Mouse (Mus musculus): ENCODE measurements around the gene Ica1. TPM values are rescaled to one million over a fixed set of nuclear protein-coding genes. Genes with fewer than 3 reads are reported as not detected.

Ica1 gene
- total RNA-seq, 2 experiments from 2014 or later, result 1.1 to 1.7 TPM

GRCm38 (mm10) chr6:8765064-8765463, 13.2 kb downstream of the Ica1 start:
- TF ChIP-seq CTCF (IDR thresholded peaks at IDR 0.05), result no peak
- Histone ChIP-seq H3K4me3 (no peak overlapping the region), H3K27ac (no peak overlapping the region)
- DNase-seq, result no peak
- intact Hi-C loops (cut with DNase I), result no loop called here

GRCm38 (mm10) chr6:8760708-8761294, 17.5 kb downstream of the Ica1 start:
- intact Hi-C loops (cut with DNase I), result no loop called here
- no peak for DNase-seq
- no peak for TF ChIP-seq CTCF (IDR thresholded peaks at IDR 0.05)
- Histone ChIP-seq H3K27ac (no peak overlapping the region), H3K4me3 (no peak overlapping the region)

GRCm38 (mm10) chr6:8759901-8760300, 18.4 kb downstream of the Ica1 start:
- intact Hi-C loops (cut with DNase I), result no loop called here
- TF ChIP-seq CTCF (IDR thresholded peaks at IDR 0.05), result no peak
- no peak overlapping the region for H3K4me3 ChIP-seq
- no peak for DNase-seq
- H3K27ac ChIP-seq, result no peak overlapping the region

- intact Hi-C loops (cut with DNase I), result no loop called here
- no peak for DNase-seq
- TF ChIP-seq CTCF (IDR thresholded peaks at IDR 0.05), result no peak
- Histone ChIP-seq H3K27ac (no peak overlapping the region), H3K4me3 (no peak overlapping the region)
These were observed 22.5 kb downstream of the Ica1 start for GRCm38 (mm10) chr6:8755760-8756276.

- TF ChIP-seq CTCF (IDR thresholded peaks at IDR 0.05), result no peak
- intact Hi-C loops (cut with DNase I), result no loop called here
- Histone ChIP-seq H3K27ac (no peak overlapping the region), H3K4me3 (no peak overlapping the region)
- no peak for DNase-seq
These were observed 23.8 kb downstream of the Ica1 start for GRCm38 (mm10) chr6:8754486-8754885.

- intact Hi-C loops (cut with DNase I), result no loop called here
- Histone ChIP-seq H3K4me3 (no peak overlapping the region), H3K27ac (no peak overlapping the region)
- no peak for TF ChIP-seq CTCF (IDR thresholded peaks at IDR 0.05)
- DNase-seq, result no peak
These were observed 24.6 kb downstream of the Ica1 start for GRCm38 (mm10) chr6:8753723-8754036.

GRCm38 (mm10) chr6:8752984-8753722, 25.1 kb downstream of the Ica1 start:
- H3K27ac ChIP-seq, result no peak overlapping the region
- no peak for TF ChIP-seq CTCF (IDR thresholded peaks at IDR 0.05)
- no peak for DNase-seq
- intact Hi-C loops (cut with DNase I), result no loop called here
- H3K4me3 ChIP-seq, result no peak overlapping the region

GRCm38 (mm10) chr6:8744886-8745285, 33.4 kb downstream of the Ica1 start:
- no peak for TF ChIP-seq CTCF (IDR thresholded peaks at IDR 0.05)
- DNase-seq, result no peak
- no peak overlapping the region for H3K4me3 ChIP-seq
- no peak overlapping the region for H3K27ac ChIP-seq
- intact Hi-C loops (cut with DNase I), result no loop called here

- no peak for DNase-seq
- no peak for TF ChIP-seq CTCF (IDR thresholded peaks at IDR 0.05)
- intact Hi-C loops (cut with DNase I), result no loop called here
- no peak overlapping the region for H3K4me3 ChIP-seq
- no peak overlapping the region for H3K27ac ChIP-seq
These were observed 34.0 kb downstream of the Ica1 start for GRCm38 (mm10) chr6:8744273-8744785.

GRCm38 (mm10) chr6:8742449-8742848, 35.8 kb downstream of the Ica1 start:
- no peak for TF ChIP-seq CTCF (IDR thresholded peaks at IDR 0.05)
- intact Hi-C loops (cut with DNase I), result no loop called here
- no peak overlapping the region for H3K27ac ChIP-seq
- DNase-seq, result no peak
- H3K4me3 ChIP-seq, result no peak overlapping the region

GRCm38 (mm10) chr6:8741659-8742058, 36.6 kb downstream of the Ica1 start:
- Histone ChIP-seq H3K4me3 (no peak overlapping the region), H3K27ac (no peak overlapping the region)
- no peak for DNase-seq
- TF ChIP-seq CTCF (IDR thresholded peaks at IDR 0.05), result no peak
- intact Hi-C loops (cut with DNase I), result no loop called here

- no peak for DNase-seq
- TF ChIP-seq CTCF (IDR thresholded peaks at IDR 0.05), result no peak
- no peak overlapping the region for H3K27ac ChIP-seq
- H3K4me3 ChIP-seq, result no peak overlapping the region
- intact Hi-C loops (cut with DNase I), result no loop called here
These were observed 38.2 kb downstream of the Ica1 start for GRCm38 (mm10) chr6:8740092-8740491.

- TF ChIP-seq CTCF (IDR thresholded peaks at IDR 0.05), result peak; percentile 32
- DNase-seq, result no peak
- intact Hi-C loops (cut with DNase I), result loop anchor here (5.0 to 10.0 kb wide), 3 partner anchors 216 to 1006 kb away; no protein-coding TSS in a partner anchor
- Histone ChIP-seq H3K4me3 (no peak overlapping the region), H3K27ac (no peak overlapping the region)
These were observed 39.9 kb downstream of the Ica1 start for GRCm38 (mm10) chr6:8738396-8738795.

GRCm38 (mm10) chr6:8736493-8736820, 41.8 kb downstream of the Ica1 start:
- TF ChIP-seq CTCF (IDR thresholded peaks at IDR 0.05), result no peak
- H3K4me3 ChIP-seq, result no peak overlapping the region
- DNase-seq, result no peak
- intact Hi-C loops (cut with DNase I), result loop anchor here (2.0 to 10.0 kb wide), 4 partner anchors 214 to 1004 kb away; no protein-coding TSS in a partner anchor
- no peak overlapping the region for H3K27ac ChIP-seq
